ENCODE assay signal across 18 mouse cellular contexts in genomic region chr9:110951397-110951796, GRCm38 (mm10). TPM values are rescaled to one million over a fixed set of nuclear protein-coding genes. Genes with fewer than 3 reads are reported as not detected.
DNase-seq lines count a peak whose midpoint lies in the region; ATAC-seq and TF ChIP-seq lines count a peak whose summit lies in the region.
"Had no signal": no experiment of that assay in that cellular context is flagged by ENCODE, and none has a peak within 500 bp of the region (broad histone marks: within the 10 kb centered on the region; RNA-seq: fewer than 3 reads in every experiment).

Lrrc2 (plus strand) TSS chr9:110951545.

- no peak for TF ChIP-seq CTCF in bone marrow, adult 2 months (IDR thresholded peaks at IDR 0.05; ENCODE audit: control insufficient read depth, insufficient read depth, low read length)
- TF ChIP-seq CTCF in heart, postnatal 0 days (IDR thresholded peaks at IDR 0.05; ENCODE audit: low read depth): no peak

- H3K36me3 ChIP-seq in heart, embryonic 10.5 days: no peaks in the 10 kb centered on the region
- no peaks in the 10 kb centered on the region for H3K36me3 ChIP-seq in heart, embryonic 12.5 days
- no peaks in the 10 kb centered on the region for H3K36me3 ChIP-seq in heart, postnatal 0 days (replicated peaks; ENCODE audit: control insufficient read depth, insufficient read depth, low read length)
- H3K36me3 ChIP-seq: hindbrain, embryonic 10.5 days; liver, embryonic 12.5 days; midbrain, embryonic 12.5 days had no signal

- H3K27ac ChIP-seq in heart, embryonic 10.5 days: peak within 1 kb of the TSS; percentile 37
- no peak within 1 kb of the TSS for H3K27ac ChIP-seq in heart, embryonic 12.5 days (ENCODE audit: poor library complexity, severe bottlenecking)
- H3K27ac ChIP-seq in bone marrow, adult 2 months (ENCODE audit: control insufficient read depth, insufficient read depth, low read depth, low read length, poor library complexity): 0 out of 2 replicates have a peak within 1 kb of the TSS, but pooled peaks have one; percentile 5
- H3K27ac ChIP-seq in heart, postnatal 0 days (ENCODE audit: low read depth): peak within 1 kb of the TSS; percentile 86
- H3K27ac ChIP-seq: hindbrain, embryonic 10.5 days; kidney, postnatal 0 days; liver, embryonic 12.5 days; midbrain, embryonic 12.5 days had no signal

- H3K4me1 ChIP-seq in heart, embryonic 10.5 days: peaks cover 48% of the 10 kb centered on the region
- H3K4me1 ChIP-seq in heart, embryonic 12.5 days (replicated peaks): peaks cover 32% of the 10 kb centered on the region
- H3K4me1 ChIP-seq in bone marrow, adult 2 months (ENCODE audit: control insufficient read depth, insufficient read depth, low read length): peaks cover 3% of the 10 kb centered on the region; the same call in 1 of the 2 replicates
- H3K4me1 ChIP-seq in heart, postnatal 0 days (ENCODE audit: control insufficient read depth, insufficient read depth): peaks cover 17% of the 10 kb centered on the region

- 65% methylated on average over 11 of the region's 11 CpGs for WGBS in heart, embryonic 10.5 days
- WGBS in heart, embryonic 12.5 days: 58% methylated on average over 11 of the region's 11 CpGs
- 62% methylated on average over 11 of the region's 11 CpGs for WGBS in bone marrow, adult 2 months
- WGBS in heart, postnatal 0 days: 52% methylated on average over 11 of the region's 11 CpGs

- TF ChIP-seq EP300 in heart, postnatal 0 days (IDR thresholded peaks at IDR 0.05; ENCODE audit: low read depth): no peak

- ATAC-seq in heart, embryonic 12.5 days (ENCODE audit: insufficient number of reproducible peaks, low FRiP score): no peak
- no peak for ATAC-seq in heart, postnatal 0 days (ENCODE audit: insufficient read depth, low read depth)
- ATAC-seq: forebrain, embryonic 16.5 days; inflammation-experienced regulatory T-cells, adult 6 months; liver, embryonic 12.5 days; Patski had no signal

- no peak within 1 kb of the TSS for H3K9ac ChIP-seq in heart, embryonic 12.5 days
- no peak within 1 kb of the TSS for H3K9ac ChIP-seq in heart, postnatal 0 days (replicated peaks; ENCODE audit: low read depth, low read length)
- H3K9ac ChIP-seq: liver, embryonic 12.5 days; midbrain, embryonic 12.5 days had no signal

- peaks cover 29% of the 10 kb centered on the region; the same call in 1 of the 2 replicates for H3K27me3 ChIP-seq in heart, embryonic 10.5 days (ENCODE audit: insufficient read depth, poor library complexity, severe bottlenecking)
- H3K27me3 ChIP-seq in heart, embryonic 12.5 days (replicated peaks): peaks cover 8% of the 10 kb centered on the region; the same call in 1 of the 2 replicates
- no peaks in the 10 kb centered on the region for H3K27me3 ChIP-seq in heart, postnatal 0 days (ENCODE audit: control insufficient read depth, insufficient read depth, low read length)
- H3K27me3 ChIP-seq: Patski had no signal

- no peak for DNase-seq in heart, embryonic 10.5 days (ENCODE audit: low spot score)
- no peak for DNase-seq in heart, postnatal 0 days (ENCODE audit: low spot score)
- DNase-seq in yolk sac, embryonic 10.5 days (ENCODE audit: low spot score): peak; percentile 29
- DNase-seq in right cerebral cortex, postnatal 14 days: no peak
- DNase-seq in cerebellum, postnatal 36 days: no peak
- DNase-seq: adrenal gland, adult 2 months; cerebellum, adult 9-11 months; thymus, postnatal 25 days had no signal

- H3K4me2 ChIP-seq in heart, embryonic 12.5 days: no peak within 1 kb of the TSS
- no peak within 1 kb of the TSS for H3K4me2 ChIP-seq in heart, postnatal 0 days (ENCODE audit: low read depth, low read length)
- H3K4me2 ChIP-seq: liver, embryonic 12.5 days; midbrain, embryonic 12.5 days had no signal

- TF ChIP-seq POLR2A in bone marrow, adult 2 months (IDR thresholded peaks at IDR 0.05; ENCODE audit: borderline replicate concordance, control insufficient read depth, low read depth, low read length): no peak

- H3K4me3 ChIP-seq in heart, embryonic 10.5 days: no peak within 1 kb of the TSS
- H3K4me3 ChIP-seq in heart, embryonic 12.5 days: no peak within 1 kb of the TSS
- no peak within 1 kb of the TSS for H3K4me3 ChIP-seq in bone marrow, adult 2 months (replicated peaks; ENCODE audit: control insufficient read depth, low read depth, low read length)
- H3K4me3 ChIP-seq in heart, postnatal 0 days (ENCODE audit: low read depth, low read length): no peak within 1 kb of the TSS
- H3K4me3 ChIP-seq: hindbrain, embryonic 10.5 days; liver, embryonic 12.5 days; midbrain, embryonic 12.5 days had no signal

- no peaks in the 10 kb centered on the region for H3K9me3 ChIP-seq in heart, embryonic 10.5 days
- H3K9me3 ChIP-seq in heart, embryonic 12.5 days (replicated peaks): no peaks in the 10 kb centered on the region
- H3K9me3 ChIP-seq in heart, postnatal 0 days (replicated peaks; ENCODE audit: control insufficient read depth, low read length): no peaks in the 10 kb centered on the region
- H3K9me3 ChIP-seq: hindbrain, embryonic 10.5 days; liver, embryonic 12.5 days; midbrain, embryonic 12.5 days had no signal

RNA-seq across cellular contexts. Expression of gene Lrrc2, which starts in this region (rescaled TPM):
- polyA plus RNA-seq in heart, embryonic 10.5 days (2016; fragmentation: Nextera tagmentation; extraction: Ambion mirVana): 0.68 and 1.3 TPM in 2 replicates
- polyA plus RNA-seq in heart, embryonic 12.5 days (2016; fragmentation: Nextera tagmentation; extraction: Ambion mirVana): 1.3 and 1.5 TPM in 2 replicates
- polyA plus RNA-seq in bone marrow, adult 2 months (2011; ENCODE audit: insufficient read depth, insufficient read length, low replicate concordance, missing spikeins): 2.5 TPM in 1 of 2 replicates, not detected in the other
- total RNA-seq in heart, postnatal 0 days (2014; rRNA removed; ENCODE audit: low replicate concordance): 7.1 and 11.4 TPM in 2 replicates
- 14.6 and 21.0 TPM in 2 replicates for polyA plus RNA-seq in heart, postnatal 0 days (2015; fragmentation: Nextera tagmentation; extraction: Ambion mirVana)
- polyA plus RNA-seq: midbrain, embryonic 12.5 days; Patski; stomach, embryonic 14.5 days had no signal
